Comparison of ENCODE assay signal across 8 mouse cellular contexts in genomic region chr1:130717291-130717871, GRCm38 (mm10). TPM values are rescaled to one million over a fixed set of nuclear protein-coding genes. Genes with fewer than 3 reads are reported as not detected.
DNase-seq lines count a peak whose midpoint lies in the region; ATAC-seq and TF ChIP-seq lines count a peak whose summit lies in the region.

Yod1 (plus strand) TSS chr1:130717327.

- no peak; the same call in 1 of the 2 replicates for TF ChIP-seq CTCF in intestine, postnatal 0 days (IDR thresholded peaks at IDR 0.05; ENCODE audit: low read depth)

- intact Hi-C loops in left cerebral cortex, postnatal 4 days (cut with DNase I) = loop anchor here (5.0 kb wide), 1 partner anchor 340 kb away; no protein-coding TSS in a partner anchor

- DNase-seq in adrenal gland, postnatal 14 days = peak; percentile 97
- peak; percentile 93 for DNase-seq in embryonic facial prominence, embryonic 10.5 days (ENCODE audit: low spot score)
- DNase-seq in left cerebral cortex, postnatal 4 days = peak; percentile 96
- peak; percentile 98 for DNase-seq in midbrain, embryonic 11.5 days (ENCODE audit: low spot score, missing footprints)
- peak; percentile 92 for DNase-seq in right cerebral cortex, postnatal 4 days
- peak; percentile 90 for DNase-seq in yolk sac, embryonic 10.5 days (ENCODE audit: low spot score)

- peak within 1 kb of the TSS; percentile 90 for H3K4me2 ChIP-seq in intestine, postnatal 0 days (replicated peaks; ENCODE audit: low read depth)
- peak within 1 kb of the TSS; percentile 89 for H3K4me2 ChIP-seq in midbrain, embryonic 11.5 days

- under 1% methylated on average over 54 of the region's 54 CpGs for WGBS in embryonic facial prominence, embryonic 10.5 days
- under 1% methylated on average over 54 of the region's 54 CpGs for WGBS in intestine, postnatal 0 days
- 0% methylated on average over 54 of the region's 54 CpGs for WGBS in midbrain, embryonic 11.5 days

- H3K4me1 ChIP-seq in embryonic facial prominence, embryonic 10.5 days = peaks cover 23% of the 10 kb centered on the region
- 0 out of 2 replicates have a peak, but pooled peaks cover 4% of the 10 kb centered on the region for H3K4me1 ChIP-seq in intestine, postnatal 0 days (replicated peaks; ENCODE audit: control insufficient read depth, insufficient read depth, low read length)
- H3K4me1 ChIP-seq in midbrain, embryonic 11.5 days (ENCODE audit: control insufficient read depth, insufficient read depth, low read length) = peaks cover 12% of the 10 kb centered on the region

- peak; percentile 72 for ATAC-seq in granulocyte monocyte progenitor cell, adult 5-6 weeks (replicated peaks; ENCODE audit: poor library complexity, severe bottlenecking)
- ATAC-seq in intestine, postnatal 0 days = peak; percentile 64
- peak; percentile 83 for ATAC-seq in midbrain, embryonic 11.5 days (ENCODE audit: low FRiP score)

- peak within 1 kb of the TSS; percentile 96 for H3K9ac ChIP-seq in intestine, postnatal 0 days (ENCODE audit: low read depth, low read length)
- peak within 1 kb of the TSS; percentile 83 for H3K9ac ChIP-seq in midbrain, embryonic 11.5 days (ENCODE audit: low read length)

- peak within 1 kb of the TSS; percentile 86 for H3K4me3 ChIP-seq in embryonic facial prominence, embryonic 10.5 days
- H3K4me3 ChIP-seq in intestine, postnatal 0 days (ENCODE audit: low read depth, low read length) = peak within 1 kb of the TSS; percentile 98
- H3K4me3 ChIP-seq in midbrain, embryonic 11.5 days (ENCODE audit: low read depth, low read length) = peak within 1 kb of the TSS; percentile 71

- H3K27me3 ChIP-seq in embryonic facial prominence, embryonic 10.5 days (replicated peaks; ENCODE audit: low read depth, poor library complexity, severe bottlenecking) = peaks cover 20% of the 10 kb centered on the region
- H3K27me3 ChIP-seq in intestine, postnatal 0 days (replicated peaks; ENCODE audit: control insufficient read depth, insufficient read depth, low read length) = no peaks in the 10 kb centered on the region
- H3K27me3 ChIP-seq in midbrain, embryonic 11.5 days (ENCODE audit: control insufficient read depth, insufficient read depth, low read length) = no peaks in the 10 kb centered on the region

- H3K36me3 ChIP-seq in embryonic facial prominence, embryonic 10.5 days (replicated peaks) = peaks cover 14% of the 10 kb centered on the region
- 0 out of 2 replicates have a peak, but pooled peaks cover 8% of the 10 kb centered on the region for H3K36me3 ChIP-seq in intestine, postnatal 0 days (ENCODE audit: control insufficient read depth, insufficient read depth)
- H3K36me3 ChIP-seq in midbrain, embryonic 11.5 days (ENCODE audit: control insufficient read depth, insufficient read depth, low read length) = no peaks in the 10 kb centered on the region

- H3K9me3 ChIP-seq in embryonic facial prominence, embryonic 10.5 days = no peaks in the 10 kb centered on the region
- no peaks in the 10 kb centered on the region for H3K9me3 ChIP-seq in intestine, postnatal 0 days (ENCODE audit: control insufficient read depth)
- no peaks in the 10 kb centered on the region for H3K9me3 ChIP-seq in midbrain, embryonic 11.5 days (ENCODE audit: control insufficient read depth, low read length)

- H3K27ac ChIP-seq in embryonic facial prominence, embryonic 10.5 days (replicated peaks) = peak within 1 kb of the TSS; percentile 91
- peak within 1 kb of the TSS; percentile 92 for H3K27ac ChIP-seq in intestine, postnatal 0 days (ENCODE audit: low read depth, low read length)
- H3K27ac ChIP-seq in midbrain, embryonic 11.5 days (ENCODE audit: low read depth, low read length) = peak within 1 kb of the TSS; percentile 65

RNA-seq across cellular contexts. Expression of gene Yod1, which starts in this region (rescaled TPM):
- 9.8 and 10.1 TPM in 2 replicates for total RNA-seq in adrenal gland, postnatal 14 days (2021)
- polyA plus RNA-seq in embryonic facial prominence, embryonic 10.5 days (2016; fragmentation: Nextera tagmentation; extraction: Ambion mirVana) = 9.2 and 10.6 TPM in 2 replicates
- total RNA-seq in granulocyte monocyte progenitor cell, adult 5-6 weeks (2014; fragmentation: Nextera tagmentation) = 6.4 and 8.0 TPM in 2 replicates
- total RNA-seq in granulocyte monocyte progenitor cell, adult 5-6 weeks (2017) = 6.7 and 7.8 TPM in 2 replicates
- 8.9 and 9.5 TPM in 2 replicates for polyA plus RNA-seq in intestine, postnatal 0 days (2015; fragmentation: Nextera tagmentation; extraction: Ambion mirVana)
- 10 to 100 TPM; 11.1 to 12.0 TPM for total RNA-seq in left cerebral cortex, postnatal 4 days (2021)
- polyA plus RNA-seq in midbrain, embryonic 11.5 days (2014; fragmentation: Nextera tagmentation; extraction: Ambion mirVana) = 11.7 and 13.6 TPM in 2 replicates

Comparison
In these comparisons a context has a peak if more than half of its experiments do, and no peak if none do; other contexts are left out.
1. Peak in every context shown above with its lines: DNase-seq, ATAC-seq, H3K4me3 ChIP-seq and H3K27ac ChIP-seq.